Mouse (Mus musculus) left cerebral cortex, adult 8-10 months (tissue): ENCODE results near the gene Fcamr. TPM values are rescaled to one million over a fixed set of nuclear protein-coding genes. Genes with fewer than 3 reads are reported as not detected.

ENCODE experiments used
- DNase-seq, 2 experiments: peaks; one replicate each; pipeline ENCODE4 v3.0.0; 2022; ENCODE audit warnings: low spot score in 2 of 2
- total RNA-seq, 4 experiments: library from RNA; stranded (reverse); gene quantifications; 2 replicates each; pipeline ENCODE4 v1.2.4; 2022

Gene Fcamr
- total RNA-seq, 4 experiments from 2014 or later: not detected

DNA sequence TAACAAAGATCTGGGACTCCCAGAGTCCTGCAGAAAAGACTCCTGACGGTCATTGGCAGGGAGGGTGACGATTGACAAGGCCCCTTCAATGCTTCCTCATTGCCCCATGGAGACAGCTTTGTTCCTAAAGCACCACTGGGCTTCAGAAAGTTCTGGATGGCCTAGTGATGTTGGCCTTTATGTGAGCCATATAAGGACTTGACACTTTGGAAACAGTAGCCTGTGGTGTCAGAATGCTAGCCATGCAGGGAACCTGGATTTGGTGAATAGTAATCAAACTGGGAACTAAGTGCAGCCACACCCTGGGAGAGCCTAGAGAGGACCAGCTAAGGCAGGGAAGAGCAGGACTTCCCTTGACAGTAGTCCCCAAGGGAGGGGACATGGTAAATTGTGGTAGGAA lies 809 bp downstream of the Fcamr start:
- no peak for DNase-seq

DNA sequence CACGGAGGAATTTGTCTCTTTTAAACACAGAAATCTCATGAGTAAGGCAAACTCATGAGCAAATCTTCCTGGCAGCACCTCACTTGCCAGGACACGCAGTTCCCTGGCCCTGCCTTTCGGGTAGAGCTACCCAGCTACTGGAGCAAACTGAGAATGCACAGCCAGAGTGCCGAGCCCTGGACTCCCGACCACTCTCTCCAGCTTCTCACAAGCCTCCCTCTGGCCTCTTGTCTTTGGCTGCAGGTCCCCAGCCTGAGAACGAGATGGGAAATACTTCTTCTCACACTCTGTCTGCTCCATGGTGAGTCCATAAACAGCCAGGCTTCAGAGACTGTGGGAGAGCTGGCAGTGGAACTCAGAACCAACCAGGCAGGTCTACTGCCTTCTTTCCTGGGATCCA lies 2.3 kb downstream of the Fcamr start:
- DNase-seq: no peak

DNA sequence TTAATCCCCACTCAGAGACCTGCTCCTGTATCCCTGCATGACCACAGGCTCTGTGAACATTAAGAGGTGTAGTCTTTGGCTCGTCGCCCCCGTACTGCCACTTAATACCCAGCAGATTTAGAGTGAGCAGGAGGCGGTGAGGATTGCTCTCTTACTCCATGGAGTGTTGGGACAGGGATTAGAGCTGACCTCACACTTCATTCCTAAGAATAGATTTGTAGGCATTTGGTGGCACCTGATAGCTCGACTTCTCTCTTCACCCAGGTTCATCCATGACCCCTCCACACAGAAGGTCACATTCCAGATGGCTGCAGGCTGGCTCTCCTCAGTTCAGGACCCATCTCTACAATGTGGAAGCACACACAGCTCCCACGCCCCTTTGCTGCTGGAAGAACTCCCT lies 3.6 kb downstream of the Fcamr start:
- DNase-seq: no peak

DNA sequence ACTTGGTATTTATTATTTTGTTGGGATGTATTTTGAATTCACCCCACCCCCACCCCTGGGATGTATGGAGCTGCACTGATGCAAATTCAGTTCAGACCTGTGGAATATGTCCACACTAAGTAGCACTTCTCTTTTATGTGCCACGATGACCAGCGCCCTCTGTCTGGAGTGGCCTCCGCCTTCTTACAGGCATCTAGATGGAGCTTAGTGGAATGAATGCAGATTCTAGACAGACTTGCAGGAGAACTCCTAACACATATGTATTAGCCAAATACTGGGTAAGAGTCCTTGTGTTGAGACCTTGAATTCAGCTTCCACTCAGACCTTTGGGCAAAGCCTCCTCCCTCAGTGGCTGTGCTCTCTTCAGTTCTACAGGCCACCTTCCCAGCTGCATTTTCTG lies 10.2 kb downstream of the Fcamr start:
- DNase-seq: no peak

DNA sequence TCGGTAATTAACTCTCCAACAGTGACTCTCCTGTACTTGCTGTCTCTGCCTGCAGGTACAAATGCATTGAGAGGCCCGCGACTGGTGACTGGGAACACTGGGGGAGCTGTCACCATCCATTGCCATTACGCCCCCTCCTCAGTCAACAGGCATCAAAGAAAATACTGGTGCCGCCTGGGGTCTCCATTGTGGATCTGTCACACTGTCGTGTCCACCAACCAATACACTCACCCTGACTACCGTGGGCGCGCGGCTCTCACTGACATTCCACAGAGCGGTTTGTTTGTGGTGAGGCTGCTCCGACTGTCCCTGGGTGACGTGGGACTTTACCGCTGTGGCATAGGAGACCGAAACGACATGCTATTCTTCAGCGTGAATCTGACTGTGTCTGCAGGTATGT lies 10.6 kb downstream of the Fcamr start:
- DNase-seq: no peak

DNA sequence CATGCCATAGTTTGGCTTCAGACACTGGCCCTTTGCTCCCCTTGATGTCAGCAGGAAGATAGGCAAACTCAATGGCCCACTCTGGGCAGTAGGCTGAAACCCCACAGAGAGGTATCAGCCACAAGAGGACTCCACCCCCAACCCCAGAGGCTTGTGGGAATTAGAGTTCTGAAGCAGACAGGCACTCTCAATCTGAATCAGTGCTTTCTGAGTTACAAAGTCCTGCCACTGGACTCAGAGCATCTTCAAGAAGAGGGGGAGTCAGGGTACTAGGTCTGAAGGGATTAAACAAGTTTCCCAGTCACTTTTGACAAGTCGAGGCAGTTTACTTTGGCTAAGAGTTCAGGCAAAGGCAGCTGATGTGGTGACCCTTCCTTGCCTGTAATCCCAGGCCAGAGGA lies 19.0 kb downstream of the Fcamr start:
- no peak for DNase-seq

DNA sequence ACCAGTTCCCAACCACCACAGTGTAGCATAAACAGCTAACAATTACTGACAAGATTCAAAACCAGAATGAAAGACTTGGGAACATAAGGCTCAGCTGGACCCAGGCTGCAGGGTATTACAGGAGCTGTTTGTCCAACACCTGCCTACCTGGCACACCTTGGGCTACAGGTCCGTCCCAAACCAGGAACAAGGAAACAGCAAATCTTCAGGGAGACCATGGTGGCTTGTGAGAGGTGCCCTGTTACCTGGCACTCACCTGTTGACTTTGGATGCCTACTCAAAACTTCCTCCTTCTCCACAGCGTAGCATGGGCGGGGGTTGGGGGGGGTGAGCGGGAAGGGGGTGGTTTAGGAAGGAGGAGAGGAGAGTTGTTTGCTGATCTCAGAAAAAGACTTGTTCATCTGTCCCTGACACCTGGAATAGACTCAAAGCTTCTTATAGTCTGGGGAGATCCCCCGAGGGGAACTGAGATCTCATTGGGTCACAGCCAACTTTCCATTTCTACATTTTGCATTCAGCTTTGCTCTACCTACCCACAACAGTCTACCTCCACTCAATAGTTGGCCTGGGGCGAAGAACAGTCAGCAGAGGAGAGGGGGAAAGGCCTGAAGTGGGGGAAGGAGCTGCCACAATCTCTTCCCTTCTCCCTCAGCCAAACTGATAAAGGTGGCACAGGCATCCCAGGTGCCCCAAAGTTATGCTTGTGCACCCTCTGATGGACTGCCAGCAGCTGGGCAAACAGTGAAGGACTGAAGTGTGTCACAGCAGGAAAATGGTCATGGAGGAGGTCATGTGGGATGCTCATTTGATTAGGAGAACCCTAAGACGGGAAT lies 19.8 kb downstream of the Fcamr start:
- no peak for DNase-seq

DNA sequence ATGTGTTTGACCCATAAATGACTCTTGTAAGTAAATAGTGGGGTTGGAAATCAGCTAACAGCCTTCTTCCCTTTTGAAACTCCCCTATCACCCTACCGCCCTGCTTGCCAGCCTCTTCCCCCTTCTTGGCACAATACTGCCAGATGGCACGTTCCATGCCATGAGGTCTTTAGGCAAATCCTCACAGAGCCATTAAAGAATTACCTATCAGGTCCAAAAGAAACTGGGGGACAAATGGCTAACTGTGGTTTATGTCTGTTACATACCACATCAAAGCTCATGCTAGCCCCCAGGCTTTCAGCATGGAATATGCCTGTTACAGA lies 20.4 kb downstream of the Fcamr start:
- no peak for DNase-seq

DNA sequence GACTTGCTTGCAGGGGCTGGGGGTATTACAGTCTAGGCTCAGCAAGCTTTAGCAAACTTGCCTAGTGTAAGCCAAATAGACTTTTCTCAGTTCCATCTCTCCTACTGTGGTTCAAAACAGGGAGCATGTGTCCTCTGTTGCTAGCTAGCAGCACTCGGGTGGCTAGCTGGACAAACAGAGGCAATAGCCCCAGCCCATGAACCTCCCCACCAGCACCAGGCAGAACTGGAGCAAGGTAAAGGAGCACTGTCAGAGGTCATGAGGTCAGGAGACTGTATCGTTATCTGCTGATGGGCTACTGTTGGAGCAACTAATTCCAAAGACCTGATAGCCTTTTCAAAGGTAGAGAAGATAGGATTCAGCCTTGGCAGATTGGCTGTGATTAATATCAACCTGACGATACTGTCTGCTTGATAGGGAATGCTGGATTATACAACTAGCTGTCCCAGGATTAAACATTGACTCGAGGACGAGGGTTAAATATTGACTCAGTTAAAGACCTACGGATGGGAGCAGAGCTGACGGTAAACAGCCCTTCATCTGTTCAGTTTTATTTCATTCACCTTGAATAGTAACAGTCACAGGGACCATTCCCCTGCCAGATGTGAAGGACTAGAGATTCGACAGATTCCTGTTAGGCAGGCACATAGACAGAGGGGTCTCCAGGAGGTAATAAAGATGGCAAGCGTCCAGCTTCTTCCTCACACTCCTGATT lies 21.4 kb downstream of the Fcamr start:
- DNase-seq: no peak

DNA sequence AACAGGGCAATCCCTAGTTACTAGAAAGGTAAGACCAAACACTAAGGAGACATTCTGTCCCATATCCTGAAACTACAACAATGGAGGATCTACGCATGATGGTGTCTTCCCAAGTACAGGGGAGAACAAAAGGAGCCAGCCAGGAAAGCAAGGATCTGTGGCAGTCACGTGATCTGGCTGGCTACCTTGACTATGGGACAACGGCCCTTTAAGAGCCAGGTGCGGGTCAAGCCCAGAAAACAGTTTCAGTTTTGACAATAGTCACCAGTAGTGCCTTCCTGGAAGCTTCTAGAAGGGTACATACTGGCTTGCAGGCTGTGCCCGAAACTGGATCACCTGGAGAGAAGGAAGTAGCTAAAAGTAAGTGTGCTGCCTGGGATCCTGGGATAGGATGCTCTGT lies 25.7 kb downstream of the Fcamr start, which contains the start of gene Pigr:
TSS of gene Pigr (plus strand) at position 237 of the 400 bp plus-strand sequence.
- DNase-seq: no peak

DNA sequence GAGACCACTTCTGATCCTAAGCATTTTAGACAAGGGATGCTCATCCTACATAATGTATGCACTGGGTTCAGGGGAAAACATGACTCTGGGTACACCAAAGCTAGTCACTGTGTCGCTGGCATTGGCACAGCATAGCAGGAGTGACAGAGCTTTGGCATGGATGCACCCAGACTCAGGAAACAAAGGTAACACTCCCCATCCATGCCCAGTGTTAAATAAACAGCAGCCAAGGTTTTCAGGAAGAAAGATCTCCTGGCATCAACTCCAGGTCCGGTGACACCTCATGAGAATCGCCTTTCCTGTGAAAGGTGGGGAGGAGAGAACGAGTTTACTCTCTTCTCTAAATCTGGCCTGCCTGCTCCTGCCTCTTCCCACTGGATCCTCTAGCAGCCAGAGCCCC lies 28.0 kb downstream of the Fcamr start:
- no peak for DNase-seq

DNA sequence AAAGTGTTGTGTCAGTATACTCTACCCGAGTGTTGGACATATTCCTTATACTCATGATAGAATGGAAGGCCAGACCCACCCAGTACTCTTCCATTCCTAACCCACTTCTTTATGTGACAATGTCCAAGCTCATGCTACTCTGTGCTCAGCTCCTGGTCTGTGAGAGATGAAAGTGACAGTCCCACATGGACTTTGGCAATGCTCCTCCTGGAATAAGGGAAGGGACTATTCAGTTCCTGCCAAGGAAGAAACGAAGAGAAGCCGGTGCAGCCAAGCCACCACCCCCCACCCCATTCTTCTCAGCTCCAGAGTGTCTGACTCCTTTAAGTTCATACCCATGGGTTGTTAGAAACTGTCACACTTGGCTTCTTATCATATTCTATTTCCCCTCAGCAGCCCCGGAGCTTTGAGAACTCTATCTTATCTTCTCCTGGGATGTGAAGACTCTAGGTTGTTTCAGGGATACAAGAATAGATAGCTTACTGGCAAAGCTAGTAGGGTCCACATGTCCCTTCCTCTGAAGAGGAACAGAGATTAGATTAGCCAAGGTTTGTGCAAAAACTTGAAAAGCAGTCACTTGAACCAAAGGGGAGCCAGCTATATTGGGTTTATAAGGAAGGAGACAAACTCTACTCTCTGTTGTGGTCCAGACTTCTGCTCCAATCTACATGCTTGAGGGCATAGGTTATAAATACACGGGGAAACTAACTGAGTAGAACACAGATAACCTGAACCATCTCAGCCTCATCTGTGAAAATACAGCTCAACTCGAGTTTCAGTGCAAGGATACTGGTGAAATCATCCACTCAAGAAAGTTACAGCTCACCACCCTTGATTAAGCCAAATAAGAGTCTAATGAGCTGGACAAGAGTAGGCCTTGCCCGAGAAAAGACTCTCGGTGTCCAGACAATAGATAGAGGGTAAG lies 29.5 kb downstream of the Fcamr start:
- DNase-seq: no peak

DNA sequence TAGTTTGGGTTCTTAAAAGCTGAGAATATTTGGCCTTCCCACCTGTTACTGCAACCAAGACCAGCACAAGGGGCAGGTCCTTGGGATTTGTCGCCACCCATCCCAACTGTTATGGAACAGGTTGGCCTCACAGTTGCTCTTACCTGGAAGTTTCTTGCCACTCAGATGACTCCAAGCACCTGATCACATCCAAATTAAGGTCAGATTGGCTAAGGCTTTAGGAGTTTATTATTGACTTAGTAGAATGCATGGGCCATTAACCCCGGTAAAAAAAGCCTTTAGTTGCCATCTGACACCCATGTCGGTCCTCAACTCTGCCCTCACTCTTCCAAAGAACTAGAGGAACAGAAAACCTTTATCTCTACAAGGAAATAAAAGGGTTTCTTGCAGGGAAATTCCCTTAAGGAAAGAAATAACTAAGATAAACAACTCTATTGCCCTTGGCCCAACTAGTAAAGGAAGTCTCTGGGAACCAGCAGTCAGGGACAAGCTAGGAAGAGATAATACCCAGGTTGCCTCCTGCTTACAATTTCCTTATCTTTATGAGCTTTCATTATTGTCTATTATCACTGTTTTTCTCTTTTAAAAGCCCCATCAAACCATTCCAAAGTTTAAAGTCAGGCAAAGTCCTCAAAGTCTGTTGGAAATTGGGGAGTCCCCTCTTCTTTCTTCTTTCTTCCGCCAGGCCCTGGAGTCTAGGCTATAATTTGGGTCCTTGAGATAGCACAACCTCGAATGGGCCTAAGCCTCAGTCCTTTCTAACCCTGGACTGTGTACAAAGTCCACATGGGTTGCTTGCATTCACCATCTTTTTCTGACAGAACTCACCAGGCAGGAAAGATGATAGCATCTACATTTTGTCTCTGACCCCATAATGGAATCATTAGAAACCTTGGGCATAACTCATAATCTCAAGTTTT lies 31.8 kb downstream of the Fcamr start:
- no peak for DNase-seq

DNA sequence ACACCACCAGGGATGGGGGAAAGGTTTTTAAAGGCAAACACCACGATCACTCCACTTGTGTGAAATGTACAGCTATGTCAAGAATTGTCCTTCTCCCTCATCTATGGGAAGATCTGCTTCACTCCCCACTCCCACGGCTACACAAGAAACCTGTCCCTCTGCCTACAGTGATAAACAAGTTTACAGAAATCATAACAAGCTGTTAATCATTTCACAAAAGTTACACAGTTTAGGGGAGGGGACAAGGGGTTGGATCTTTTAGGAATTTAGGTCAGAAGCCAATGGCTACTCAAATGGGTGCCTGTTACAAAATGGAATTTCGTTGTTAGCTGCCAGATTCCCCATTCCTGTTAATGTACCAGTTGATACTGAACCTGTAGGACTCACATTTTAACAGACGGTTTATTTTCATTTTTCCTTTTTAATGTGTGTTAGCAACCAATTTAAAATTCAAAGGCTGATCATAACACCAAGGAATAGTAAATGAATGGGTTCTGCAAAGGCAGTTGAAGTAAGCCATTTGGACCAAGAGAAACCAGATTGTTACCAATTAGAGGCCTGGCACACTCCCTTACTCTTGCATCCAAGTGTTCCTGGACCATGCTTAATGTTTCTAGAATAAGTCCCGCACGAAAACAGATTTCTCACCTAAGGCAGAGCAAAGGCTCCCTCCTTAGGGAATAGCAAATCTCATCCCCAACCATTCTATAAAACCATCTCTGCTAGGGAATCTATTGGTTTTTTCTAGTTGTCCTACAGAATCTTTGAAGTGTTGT lies 34.6 kb downstream of the Fcamr start:
- DNase-seq: no peak

DNA sequence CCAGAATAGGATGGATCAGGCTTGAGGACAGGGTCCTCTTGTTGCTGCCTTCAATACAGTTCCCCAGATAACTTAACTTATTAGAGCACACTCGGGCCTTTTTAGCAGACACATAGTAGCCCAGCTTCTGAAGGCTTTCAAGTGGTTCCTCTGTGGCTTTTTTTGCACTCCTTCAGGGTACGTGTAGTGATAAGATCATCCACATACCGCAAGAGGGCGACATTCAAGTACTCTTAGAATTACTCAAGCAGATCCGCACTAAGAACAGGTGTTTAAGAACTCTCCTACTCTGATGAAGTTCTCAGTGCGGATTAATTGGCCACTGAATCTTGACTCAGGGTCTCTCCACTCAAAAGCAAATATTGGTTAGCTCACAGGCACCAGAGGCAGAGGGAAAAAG lies 37.6 kb downstream of the Fcamr start:
- no peak for DNase-seq

DNA sequence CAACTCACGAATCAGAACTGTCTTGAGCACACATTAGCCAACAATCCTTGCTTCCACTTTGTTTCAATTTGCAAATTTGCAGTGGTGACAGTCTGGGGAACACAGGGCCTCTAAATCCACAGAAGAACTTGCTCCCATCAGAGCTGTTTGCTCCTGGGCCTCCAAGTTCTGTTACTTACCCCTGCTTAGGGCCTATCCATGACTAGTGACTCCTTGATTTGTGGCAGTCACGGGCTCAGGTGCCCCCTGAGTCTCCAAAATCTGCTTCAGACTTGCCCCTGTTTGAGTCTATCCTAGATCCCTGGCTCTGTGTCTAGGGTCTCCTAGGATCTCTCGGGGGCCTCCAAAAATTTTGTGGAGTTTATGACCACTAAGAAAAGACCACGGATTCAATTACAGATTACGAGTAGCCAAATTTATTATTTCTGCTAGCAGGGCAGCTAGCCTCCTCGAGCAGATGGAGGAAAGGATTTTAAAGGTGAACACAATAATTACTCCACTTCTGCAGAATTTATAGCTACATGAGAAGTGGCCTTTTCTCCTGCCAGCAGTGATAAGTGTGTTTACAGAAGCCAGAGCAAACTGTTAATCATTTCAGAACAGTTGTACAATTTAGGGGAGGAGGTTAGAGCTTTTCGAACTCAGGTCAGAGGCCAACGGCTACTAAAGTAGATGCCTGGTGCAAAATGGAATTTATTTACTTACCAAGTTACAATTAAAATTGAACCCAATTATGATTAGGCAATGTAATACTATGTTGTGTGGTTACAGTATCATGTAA lies 40.1 kb downstream of the Fcamr start:
- DNase-seq: no peak

DNA sequence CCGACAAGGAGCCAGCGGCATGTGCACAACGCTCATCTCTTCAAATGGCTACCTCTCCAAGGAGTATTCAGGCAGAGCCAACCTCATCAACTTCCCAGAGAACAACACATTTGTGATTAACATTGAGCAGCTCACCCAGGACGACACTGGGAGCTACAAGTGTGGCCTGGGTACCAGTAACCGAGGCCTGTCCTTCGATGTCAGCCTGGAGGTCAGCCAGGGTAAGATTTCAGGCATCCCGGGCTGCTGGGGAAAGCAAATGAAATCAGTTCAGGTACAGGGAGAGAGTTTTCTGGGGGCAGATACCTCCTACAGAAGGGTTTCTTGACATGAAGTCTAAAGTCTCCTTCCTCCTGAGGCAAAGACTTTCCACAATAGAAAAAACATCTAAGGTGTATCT lies 40.9 kb downstream of the Fcamr start:
- no peak for DNase-seq

DNA sequence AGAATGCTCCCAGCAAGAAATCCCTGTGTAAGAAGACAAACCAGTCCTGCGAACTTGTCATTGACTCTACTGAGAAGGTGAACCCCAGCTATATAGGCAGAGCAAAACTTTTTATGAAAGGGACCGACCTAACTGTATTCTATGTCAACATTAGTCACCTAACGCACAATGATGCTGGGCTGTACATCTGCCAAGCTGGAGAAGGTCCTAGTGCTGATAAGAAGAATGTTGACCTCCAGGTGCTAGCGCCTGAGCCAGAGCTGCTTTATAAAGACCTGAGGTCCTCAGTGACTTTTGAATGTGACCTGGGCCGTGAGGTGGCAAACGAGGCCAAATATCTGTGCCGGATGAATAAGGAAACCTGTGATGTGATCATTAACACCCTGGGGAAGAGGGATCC lies 43.8 kb downstream of the Fcamr start:
- DNase-seq: no peak

DNA sequence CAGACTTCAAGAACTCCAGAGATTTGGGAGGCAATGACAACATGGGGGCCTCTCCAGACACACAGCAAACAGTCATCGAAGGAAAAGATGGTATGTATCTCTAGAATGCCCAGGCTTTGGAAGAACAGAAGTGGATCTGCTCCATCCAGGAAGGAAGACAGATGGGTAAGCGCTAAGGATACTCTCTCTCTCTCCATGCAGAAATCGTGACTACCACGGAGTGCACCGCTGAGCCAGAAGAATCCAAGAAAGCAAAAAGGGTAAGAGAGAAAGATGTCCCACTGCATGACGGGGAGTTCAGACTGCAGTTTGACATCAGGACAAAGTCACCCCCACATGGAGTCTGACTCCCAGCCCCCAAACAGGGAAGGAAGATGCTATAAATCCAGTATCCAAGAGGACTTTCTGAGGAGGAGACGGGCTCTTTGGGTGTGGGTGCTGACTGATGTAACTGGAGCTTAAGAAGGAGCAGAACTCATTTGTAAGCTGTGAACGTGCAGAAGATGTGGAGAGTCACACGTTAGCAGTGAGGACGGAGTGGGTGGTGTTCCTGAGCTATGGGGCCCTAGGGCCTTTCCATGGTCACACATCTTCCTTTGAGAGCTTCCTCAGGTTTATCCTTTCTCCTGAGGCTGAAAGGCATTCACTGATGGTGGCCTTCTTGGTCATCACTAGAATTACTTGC lies 49.0 kb downstream of the Fcamr start:
- DNase-seq: peak in 1 of 2 experiments; percentile 18
